Mouse (Mus musculus): Measurements from ENCODE around the gene Sirt3. TPM values are rescaled to one million over a fixed set of nuclear protein-coding genes. Genes with fewer than 3 reads are reported as not detected.
A peak's percentile ranks its signal among the peaks of the same experiment; 100 is the strongest.

Sirt3 gene
- polyA plus RNA-seq, 1 experiment from 2014 or later = 65.4 TPM

DNA sequence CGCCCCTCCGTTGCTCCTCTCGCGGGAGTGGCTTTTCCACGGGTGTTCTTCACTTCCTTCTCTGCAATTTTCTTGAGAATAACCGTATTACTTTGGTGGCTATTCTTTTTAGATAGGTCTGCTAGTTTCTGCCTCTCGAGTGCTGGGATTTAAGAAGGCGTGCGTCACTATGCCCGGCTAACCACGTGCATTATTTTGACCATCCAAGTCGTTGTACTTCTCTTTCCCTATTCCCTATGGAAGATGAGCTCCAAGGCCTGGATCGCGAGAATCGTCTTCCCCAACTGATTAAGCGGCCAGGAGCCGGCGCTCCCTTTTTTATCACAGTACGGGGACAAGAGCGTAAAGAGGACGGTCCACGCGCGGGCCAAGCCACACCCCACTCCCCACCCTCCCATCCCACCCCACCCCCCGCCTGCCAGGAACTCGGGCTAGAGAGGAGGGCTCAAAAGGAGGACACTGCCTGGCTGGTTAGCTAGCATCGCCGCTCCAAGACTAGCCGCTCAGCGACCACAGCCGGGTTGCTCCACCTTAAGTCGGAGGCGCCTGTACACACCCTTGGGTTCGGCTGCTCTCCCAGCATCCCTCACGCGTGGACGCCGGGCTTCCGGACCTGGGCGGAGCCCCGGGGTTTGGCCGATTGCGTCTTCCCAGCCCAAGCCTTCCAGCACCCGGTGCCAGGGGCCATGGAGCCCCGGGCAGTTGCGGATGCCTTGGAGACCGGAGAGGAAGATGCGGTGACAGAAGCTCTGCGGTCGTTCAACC, 25.1 kb downstream of the Sirt3 start, which contains the start of gene Ric8a:
TSS of gene Ric8a (plus strand) at position 173 of the 765 bp plus-strand sequence.
- Histone ChIP-seq H3K4me1 (ENCODE audit: control insufficient read depth, insufficient read depth, low read length) (peaks cover 23% of the 10 kb centered on the region), H3K4me3 (ENCODE audit: low read length) (peak within 1 kb of the TSS; percentile 80), H3K9ac (ENCODE audit: low read length) (peak within 1 kb of the TSS; percentile 80), H3K4me2 (ENCODE audit: low read depth, low read length) (peak within 1 kb of the TSS; percentile 98), H3K9me3 (replicated peaks; ENCODE audit: control insufficient read depth, low read length) (no peaks in the 10 kb centered on the region), H3K27me3 (ENCODE audit: control insufficient read depth, insufficient read depth, low read length) (no peaks in the 10 kb centered on the region), H3K36me3 (ENCODE audit: control insufficient read depth, insufficient read depth) (peaks cover 58% of the 10 kb centered on the region), H3K27ac (ENCODE audit: low read length) (peak within 1 kb of the TSS; percentile 95)
- under 1% methylated on average over 49 of the region's 50 CpGs for WGBS
- peak; percentile 81 for ATAC-seq (replicated peaks; ENCODE audit: extremely low read depth, insufficient read depth, low FRiP score)

DNA sequence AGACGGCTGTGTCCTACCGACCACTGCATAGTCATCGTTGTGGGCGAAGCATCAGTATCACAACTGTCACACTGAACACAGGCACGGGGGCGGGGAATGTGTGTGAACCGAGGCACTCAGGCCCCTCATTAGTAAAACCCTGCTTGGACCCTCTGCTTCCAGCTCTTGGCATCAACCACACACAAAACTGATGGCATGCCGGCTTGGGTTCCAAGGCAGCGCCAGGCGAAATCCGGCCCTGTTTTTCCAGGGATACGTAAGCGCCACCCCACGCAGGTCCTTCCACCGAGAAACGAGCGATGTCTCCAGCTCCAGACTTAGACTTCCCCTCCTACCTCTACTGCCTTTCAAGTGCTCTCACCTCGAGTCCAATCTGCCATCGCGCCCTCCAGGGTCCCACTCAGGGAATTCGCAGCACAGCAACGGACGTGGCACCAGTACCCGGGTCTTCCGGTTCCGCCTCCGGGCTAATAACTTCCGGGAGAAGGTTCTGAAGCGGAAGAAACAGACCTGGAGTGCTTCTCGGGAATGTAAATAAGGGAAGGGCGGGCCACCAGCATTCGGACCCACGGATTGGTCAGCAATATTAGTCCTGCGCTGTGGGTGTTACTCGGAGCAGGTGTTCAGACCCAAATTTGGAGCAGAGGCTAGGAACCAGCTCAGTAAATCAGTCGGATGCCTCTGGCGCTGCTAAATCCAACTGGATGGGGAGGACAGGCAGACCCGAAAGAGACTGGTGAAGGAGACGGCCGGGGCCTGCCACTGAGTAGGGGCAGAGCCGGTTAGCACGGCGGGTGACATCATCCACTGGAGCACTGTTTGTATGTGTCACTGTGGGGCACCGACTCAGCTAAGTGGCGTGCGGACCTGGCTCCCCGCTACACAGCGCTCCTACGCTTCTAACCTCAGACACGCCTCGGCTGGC, 26.0 kb downstream of the Sirt3 start, which contains the start of gene Gm45785:
TSS of gene Gm45785 (minus strand) at position 472 of the 925 bp plus-strand sequence.
- Histone ChIP-seq H3K27ac (ENCODE audit: low read length) (peak within 1 kb of the TSS; percentile 95), H3K27me3 (ENCODE audit: control insufficient read depth, insufficient read depth, low read length) (no peaks in the 10 kb centered on the region), H3K4me2 (ENCODE audit: low read depth, low read length) (peak within 1 kb of the TSS; percentile 98), H3K4me1 (ENCODE audit: control insufficient read depth, insufficient read depth, low read length) (peaks cover 23% of the 10 kb centered on the region), H3K4me3 (ENCODE audit: low read length) (peak within 1 kb of the TSS; percentile 80), H3K36me3 (ENCODE audit: control insufficient read depth, insufficient read depth) (peaks cover 51% of the 10 kb centered on the region), H3K9ac (ENCODE audit: low read length) (peak within 1 kb of the TSS; percentile 80), H3K9me3 (replicated peaks; ENCODE audit: control insufficient read depth, low read length) (no peaks in the 10 kb centered on the region)
- WGBS = under 1% methylated on average over 51 of the region's 51 CpGs
- peak; percentile 82 for ATAC-seq (replicated peaks; ENCODE audit: extremely low read depth, insufficient read depth, low FRiP score)

DNA sequence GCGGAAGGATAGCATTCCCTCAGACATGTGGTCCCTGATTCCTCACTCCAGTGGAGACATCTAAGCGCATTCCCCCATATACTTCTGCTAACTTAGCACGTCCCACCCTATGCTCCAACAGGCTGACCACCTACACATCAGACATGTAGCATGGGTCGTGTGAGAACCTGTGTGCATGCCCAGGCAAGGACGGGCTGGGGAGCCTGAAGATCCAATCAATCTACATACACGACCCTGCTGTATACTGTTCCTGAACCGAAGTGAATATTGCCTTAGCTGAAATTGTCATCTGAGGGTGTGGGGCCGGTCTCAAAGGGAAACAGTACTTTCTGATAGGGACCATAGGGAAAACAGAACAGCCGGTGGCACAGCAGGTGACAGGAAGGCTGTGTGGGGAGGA, 26.9 kb downstream of the Sirt3 start:
- peak overlapping the region; percentile 98 for H3K4me2 ChIP-seq (ENCODE audit: low read depth, low read length)
- ATAC-seq (replicated peaks; ENCODE audit: extremely low read depth, insufficient read depth, low FRiP score) = no peak
- peaks cover 23% of the 10 kb centered on the region for H3K4me1 ChIP-seq (ENCODE audit: control insufficient read depth, insufficient read depth, low read length)
- H3K9ac ChIP-seq (ENCODE audit: low read length) = peak overlapping the region; percentile 80
- H3K36me3 ChIP-seq (ENCODE audit: control insufficient read depth, insufficient read depth) = peaks cover 47% of the 10 kb centered on the region
- WGBS = 70% methylated on average over 9 of the region's 9 CpGs
- H3K27me3 ChIP-seq (ENCODE audit: control insufficient read depth, insufficient read depth, low read length) = no peaks in the 10 kb centered on the region
- no peaks in the 10 kb centered on the region for H3K9me3 ChIP-seq (replicated peaks; ENCODE audit: control insufficient read depth, low read length)
- H3K4me3 ChIP-seq (ENCODE audit: low read length) = peak overlapping the region; percentile 80
- H3K27ac ChIP-seq (ENCODE audit: low read length) = no peak overlapping the region

DNA sequence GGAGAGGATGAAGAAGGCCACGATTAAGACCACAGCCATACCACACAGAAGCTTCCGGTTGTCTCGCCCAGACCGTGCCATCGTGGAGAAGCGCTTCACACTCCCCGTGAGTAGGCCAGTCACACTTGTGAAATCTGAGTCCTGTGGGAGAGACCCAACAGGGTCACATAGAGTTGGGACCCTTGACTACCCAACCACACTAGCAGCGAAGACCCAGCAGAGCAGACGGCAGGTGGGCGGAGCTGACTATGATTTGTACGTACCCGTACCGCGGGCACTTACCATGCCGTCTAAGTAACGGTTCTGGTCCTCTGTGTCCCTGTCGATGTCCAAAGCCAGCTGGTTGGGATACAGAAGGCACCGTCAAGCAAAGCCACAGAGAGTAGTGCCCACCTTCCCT, 27.6 kb downstream of the Sirt3 start:
- H3K4me3 ChIP-seq (ENCODE audit: low read length) = no peak overlapping the region
- no peak for ATAC-seq (replicated peaks; ENCODE audit: extremely low read depth, insufficient read depth, low FRiP score)
- no peak overlapping the region for H3K9ac ChIP-seq (ENCODE audit: low read length)
- WGBS = 92% methylated on average over 18 of the region's 18 CpGs
- no peak overlapping the region for H3K27ac ChIP-seq (ENCODE audit: low read length)
- H3K4me2 ChIP-seq (ENCODE audit: low read depth, low read length) = no peak overlapping the region
- no peaks in the 10 kb centered on the region for H3K9me3 ChIP-seq (replicated peaks; ENCODE audit: control insufficient read depth, low read length)
- H3K36me3 ChIP-seq (ENCODE audit: control insufficient read depth, insufficient read depth) = peaks cover 40% of the 10 kb centered on the region
- H3K4me1 ChIP-seq (ENCODE audit: control insufficient read depth, insufficient read depth, low read length) = peaks cover 23% of the 10 kb centered on the region
- no peaks in the 10 kb centered on the region for H3K27me3 ChIP-seq (ENCODE audit: control insufficient read depth, insufficient read depth, low read length)

DNA sequence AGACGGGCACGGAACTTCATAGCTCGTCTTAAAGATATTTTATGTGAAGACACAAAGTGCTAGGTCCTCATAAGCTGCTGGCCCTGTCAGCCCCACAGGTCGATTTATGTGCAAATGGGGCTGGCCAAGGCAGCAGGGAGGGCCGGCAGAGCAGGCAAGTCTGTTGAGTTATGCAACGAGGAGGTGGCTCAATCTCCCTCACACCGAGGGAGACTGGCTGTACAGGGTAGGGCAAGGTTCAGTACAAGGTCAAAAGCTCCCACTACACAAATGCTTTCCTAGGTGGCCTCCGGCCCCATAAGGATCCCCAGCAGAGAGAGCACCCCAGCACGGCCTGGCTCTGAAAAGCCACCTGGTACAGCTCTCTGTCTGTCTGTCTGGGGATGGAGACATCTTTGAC, 28.7 kb downstream of the Sirt3 start:
- WGBS = 82% methylated on average over 9 of the region's 9 CpGs
- no peak for ATAC-seq (replicated peaks; ENCODE audit: extremely low read depth, insufficient read depth, low FRiP score)
- no peaks in the 10 kb centered on the region for H3K9me3 ChIP-seq (replicated peaks; ENCODE audit: control insufficient read depth, low read length)

DNA sequence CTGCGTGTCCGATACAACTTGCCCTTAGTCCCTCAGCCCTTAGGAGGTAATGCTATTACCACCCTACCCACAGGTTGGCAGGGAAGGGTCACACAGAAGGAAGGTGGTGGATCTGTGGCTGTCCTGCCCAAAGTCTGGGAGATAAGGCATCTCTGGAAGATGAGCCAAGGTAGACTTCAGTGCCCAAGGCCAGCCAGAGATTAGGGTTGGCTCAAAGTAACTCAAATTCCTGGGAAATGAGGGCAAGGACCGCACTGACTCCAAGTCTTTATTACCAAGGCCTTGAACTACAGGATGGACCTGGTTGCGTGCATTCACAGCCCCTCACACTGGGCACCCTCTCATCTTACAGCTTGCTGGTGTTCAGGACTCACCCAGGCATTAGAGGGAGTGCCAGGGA, 30.2 kb downstream of the Sirt3 start:
- Histone ChIP-seq H3K27ac (ENCODE audit: low read length) (no peak overlapping the region), H3K4me2 (ENCODE audit: low read depth, low read length) (no peak overlapping the region), H3K9ac (ENCODE audit: low read length) (no peak overlapping the region), H3K9me3 (replicated peaks; ENCODE audit: control insufficient read depth, low read length) (no peaks in the 10 kb centered on the region), H3K27me3 (ENCODE audit: control insufficient read depth, insufficient read depth, low read length) (no peaks in the 10 kb centered on the region), H3K4me3 (ENCODE audit: low read length) (no peak overlapping the region), H3K36me3 (ENCODE audit: control insufficient read depth, insufficient read depth) (peaks cover 32% of the 10 kb centered on the region), H3K4me1 (ENCODE audit: control insufficient read depth, insufficient read depth, low read length) (peaks cover 16% of the 10 kb centered on the region)
- ATAC-seq (replicated peaks; ENCODE audit: extremely low read depth, insufficient read depth, low FRiP score) = no peak
- WGBS = 90% methylated on average over 4 of the region's 4 CpGs

More for the DNA sequence above, 28.7 kb downstream of the Sirt3 start:
- H3K4me3 ChIP-seq (ENCODE audit: low read length) = no peak overlapping the region
- H3K36me3 ChIP-seq (ENCODE audit: control insufficient read depth, insufficient read depth) = peaks cover 32% of the 10 kb centered on the region
- no peak overlapping the region for H3K4me2 ChIP-seq (ENCODE audit: low read depth, low read length)
- peaks cover 16% of the 10 kb centered on the region for H3K4me1 ChIP-seq (ENCODE audit: control insufficient read depth, insufficient read depth, low read length)
- H3K27ac ChIP-seq (ENCODE audit: low read length) = no peak overlapping the region
- H3K9ac ChIP-seq (ENCODE audit: low read length) = no peak overlapping the region
- H3K27me3 ChIP-seq (ENCODE audit: control insufficient read depth, insufficient read depth, low read length) = no peaks in the 10 kb centered on the region

DNA sequence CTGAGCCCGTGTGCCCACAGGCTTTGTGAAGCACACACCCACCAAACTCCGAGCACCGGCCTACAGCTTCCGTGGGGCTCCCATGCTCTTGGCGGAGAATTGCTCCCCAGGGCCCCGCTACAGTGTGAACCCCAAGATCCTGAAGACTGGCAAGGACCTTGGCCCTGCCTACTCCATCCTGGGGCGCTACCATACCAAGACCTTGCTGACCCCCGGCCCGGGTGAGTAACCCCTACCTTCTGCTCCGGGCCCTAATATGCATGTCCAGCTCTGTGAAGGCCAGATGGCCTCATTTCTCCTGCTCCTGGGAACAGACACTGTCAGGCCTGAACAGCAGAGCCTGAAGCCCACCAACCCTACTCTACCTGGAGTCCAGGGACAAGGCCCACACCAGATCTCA, 33.5 kb downstream of the Sirt3 start:
- no peak overlapping the region for H3K4me2 ChIP-seq (ENCODE audit: low read depth, low read length)
- no peak for ATAC-seq (replicated peaks; ENCODE audit: extremely low read depth, insufficient read depth, low FRiP score)
- WGBS = 85% methylated on average over 10 of the region's 10 CpGs
- no peak overlapping the region for H3K9ac ChIP-seq (ENCODE audit: low read length)
- H3K9me3 ChIP-seq (replicated peaks; ENCODE audit: control insufficient read depth, low read length) = no peaks in the 10 kb centered on the region
- peaks cover 9% of the 10 kb centered on the region; the same call in 1 of the 2 replicates for H3K4me1 ChIP-seq (ENCODE audit: control insufficient read depth, insufficient read depth, low read length)
- no peak overlapping the region for H3K27ac ChIP-seq (ENCODE audit: low read length)
- peaks cover 7% of the 10 kb centered on the region; the same call in 1 of the 2 replicates for H3K27me3 ChIP-seq (ENCODE audit: control insufficient read depth, insufficient read depth, low read length)
- no peak overlapping the region for H3K4me3 ChIP-seq (ENCODE audit: low read length)
- H3K36me3 ChIP-seq (ENCODE audit: control insufficient read depth, insufficient read depth) = peaks cover 21% of the 10 kb centered on the region

DNA sequence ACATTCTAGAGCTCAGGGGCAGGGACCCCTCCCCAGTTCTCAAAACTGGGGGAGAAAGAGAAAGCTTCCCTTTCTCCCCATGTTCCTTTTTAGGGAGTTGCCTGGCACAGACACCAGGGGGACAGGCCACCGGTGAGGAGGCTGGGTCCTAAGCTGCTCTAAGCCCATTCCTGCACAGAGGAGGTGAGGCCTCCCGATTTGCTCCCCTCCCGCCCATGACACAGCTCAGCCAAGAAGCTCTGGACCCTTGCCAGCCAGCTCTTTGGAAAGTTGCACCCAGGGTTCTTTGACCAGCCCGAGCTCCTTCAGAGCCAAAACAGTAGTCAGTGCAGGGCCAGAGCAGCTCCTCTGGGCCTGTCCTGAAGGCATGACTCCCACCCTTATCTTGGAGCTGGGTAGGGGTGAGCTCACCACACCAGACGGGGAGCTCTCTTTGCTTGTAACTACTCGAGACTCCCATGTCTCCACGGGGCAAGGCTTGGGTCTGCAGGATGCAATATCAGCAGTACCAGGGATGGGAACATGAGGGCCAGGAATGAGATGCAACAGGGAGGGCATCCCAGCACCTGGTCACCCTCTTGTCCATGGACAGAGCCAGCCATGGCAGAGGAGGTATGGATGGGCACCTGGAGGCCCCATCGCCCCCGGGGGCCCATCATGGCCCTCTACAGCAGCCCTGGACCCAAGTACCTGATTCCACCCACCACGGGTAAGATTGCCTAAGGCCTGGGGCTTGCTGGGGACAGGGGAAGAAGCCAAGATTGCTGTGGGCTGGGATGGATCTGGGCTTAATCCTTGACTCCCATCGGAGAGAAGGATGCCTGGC, 34.1 kb downstream of the Sirt3 start, which contains the start of gene Odf3:
TSS of gene Odf3 (plus strand) at position 51 of the 826 bp plus-strand sequence.
- Histone ChIP-seq H3K4me2 (ENCODE audit: low read depth, low read length) (no peak within 1 kb of the TSS), H3K4me1 (ENCODE audit: control insufficient read depth, insufficient read depth, low read length) (peaks cover 9% of the 10 kb centered on the region; the same call in 1 of the 2 replicates), H3K4me3 (ENCODE audit: low read length) (no peak within 1 kb of the TSS), H3K36me3 (ENCODE audit: control insufficient read depth, insufficient read depth) (peaks cover 15% of the 10 kb centered on the region), H3K9me3 (replicated peaks; ENCODE audit: control insufficient read depth, low read length) (no peaks in the 10 kb centered on the region), H3K9ac (ENCODE audit: low read length) (peak within 1 kb of the TSS; percentile 30; the same call in 1 of the 2 replicates), H3K27me3 (ENCODE audit: control insufficient read depth, insufficient read depth, low read length) (peaks cover 10% of the 10 kb centered on the region; the same call in 1 of the 2 replicates), H3K27ac (ENCODE audit: low read length) (no peak within 1 kb of the TSS)
- peak; percentile 28; the same call in 1 of the 2 replicates for ATAC-seq (replicated peaks; ENCODE audit: extremely low read depth, insufficient read depth, low FRiP score)
- 49% methylated on average over 11 of the region's 11 CpGs for WGBS

All from heart, embryonic 16.5 days (tissue).